Mouse (Mus musculus) testis, adult 2 months (tissue): Measurements from ENCODE around the gene Tacc2. TPM values are rescaled to one million over a fixed set of nuclear protein-coding genes. Genes with fewer than 3 reads are reported as not detected.
A peak's percentile ranks its signal among the peaks of the same experiment; 100 is the strongest.

Experiments
- H3K27ac ChIP-seq: fragments of 200-500 bp; 2 replicates; pipeline ENCODE4 v1.5.1; 2012; ENCODE audit warnings: low read depth, low read length; ENCODE audit not compliant: control insufficient read depth, insufficient read depth
- H3K27me3 ChIP-seq: fragments of 200-500 bp; 2 replicates; pipeline ENCODE4 v1.6.1; 2012; ENCODE audit warnings: mild to moderate bottlenecking, low read length, moderate library complexity; ENCODE audit not compliant: control insufficient read depth, insufficient read depth
- H3K36me3 ChIP-seq: fragments of 200-500 bp; 2 replicates; pipeline ENCODE4 v1.6.1; 2012; ENCODE audit warnings: mild to moderate bottlenecking, low read length; ENCODE audit not compliant: control insufficient read depth, insufficient read depth
- H3K4me1 ChIP-seq: fragments of 200-500 bp; 2 replicates; pipeline ENCODE4 v1.6.1; 2012; ENCODE audit warnings: low read length; ENCODE audit not compliant: control insufficient read depth, insufficient read depth
- H3K4me3 ChIP-seq: fragments of 200-500 bp; 2 replicates; pipeline ENCODE4 v1.5.1; 2012; ENCODE audit warnings: low read depth, mild to moderate bottlenecking, low read length, moderate library complexity, mixed read lengths; ENCODE audit not compliant: control insufficient read depth
- CTCF ChIP-seq: fragments of 200-500 bp; IDR thresholded peaks from 2 replicates; pipeline ENCODE4 v1.5.1; 2012; ENCODE audit warnings: low read depth, mild to moderate bottlenecking, inconsistent platforms, low read length, moderate library complexity; ENCODE audit not compliant: control insufficient read depth, insufficient read depth, insufficient replicate concordance
- POLR2A ChIP-seq: fragments of 200-500 bp; IDR thresholded peaks from 2 replicates; pipeline ENCODE4 v1.6.1; 2012; ENCODE audit warnings: low read depth, mild to moderate bottlenecking, inconsistent platforms, low read length, moderate library complexity; ENCODE audit not compliant: control insufficient read depth
- polyA plus RNA-seq: library from polyadenylated mRNA; depleted of rRNA; stranded (reverse); fragments of >200 nt; gene quantifications from 2 replicates; pipeline ENCODE4 v1.2.3, GENCODE M21; 2012

The Tacc2 gene
- polyA plus RNA-seq, 1 experiment: 6.5 TPM

- TF ChIP-seq POLR2A: no peak
- no peak for TF ChIP-seq CTCF
- no peaks in the 10 kb centered on the region for H3K27me3 ChIP-seq
- no peaks in the 10 kb centered on the region for H3K4me1 ChIP-seq
- H3K27ac ChIP-seq: no peak overlapping the region
- no peak overlapping the region for H3K4me3 ChIP-seq
- H3K36me3 ChIP-seq: no peaks in the 10 kb centered on the region; the same call in 1 of the 2 replicates
Observed at GRCm38 (mm10) chr7:130789456-130789855, 212.2 kb downstream of the Tacc2 start.

- no peak for TF ChIP-seq CTCF
- TF ChIP-seq POLR2A: no peak
- no peak overlapping the region for H3K27ac ChIP-seq
- H3K4me1 ChIP-seq: no peaks in the 10 kb centered on the region
- H3K36me3 ChIP-seq: no peaks in the 10 kb centered on the region; the same call in 1 of the 2 replicates
- H3K4me3 ChIP-seq: no peak overlapping the region
- H3K27me3 ChIP-seq: no peaks in the 10 kb centered on the region
Observed at GRCm38 (mm10) chr7:130793671-130794070, 216.4 kb downstream of the Tacc2 start.

- TF ChIP-seq CTCF: peak; percentile 17; the same call in 1 of the 2 replicates
- no peak for TF ChIP-seq POLR2A
- Histone ChIP-seq H3K36me3 (no peaks in the 10 kb centered on the region; the same call in 1 of the 2 replicates), H3K4me3 (no peak overlapping the region), H3K27me3 (no peaks in the 10 kb centered on the region), H3K27ac (no peak overlapping the region), H3K4me1 (no peaks in the 10 kb centered on the region)
Observed at GRCm38 (mm10) chr7:130796786-130797185, 219.5 kb downstream of the Tacc2 start.

GRCm38 (mm10) chr7:130797524-130797923, 220.3 kb downstream of the Tacc2 start:
- Histone ChIP-seq H3K36me3 (no peaks in the 10 kb centered on the region; the same call in 1 of the 2 replicates), H3K27me3 (no peaks in the 10 kb centered on the region), H3K4me3 (no peak overlapping the region), H3K4me1 (no peaks in the 10 kb centered on the region), H3K27ac (no peak overlapping the region)
- TF ChIP-seq POLR2A: no peak
- TF ChIP-seq CTCF: no peak

- H3K4me3 ChIP-seq: no peak overlapping the region
- H3K36me3 ChIP-seq: no peaks in the 10 kb centered on the region
- H3K27me3 ChIP-seq: no peaks in the 10 kb centered on the region
- H3K27ac ChIP-seq: no peak overlapping the region
- no peaks in the 10 kb centered on the region for H3K4me1 ChIP-seq
- TF ChIP-seq CTCF (no peak), POLR2A (no peak)
Observed at GRCm38 (mm10) chr7:130799418-130799817, 222.2 kb downstream of the Tacc2 start.

- H3K27me3 ChIP-seq: no peaks in the 10 kb centered on the region
- no peaks in the 10 kb centered on the region for H3K36me3 ChIP-seq
- no peak overlapping the region for H3K27ac ChIP-seq
- TF ChIP-seq CTCF (no peak), POLR2A (no peak)
- no peaks in the 10 kb centered on the region for H3K4me1 ChIP-seq
- no peak overlapping the region for H3K4me3 ChIP-seq
Observed at GRCm38 (mm10) chr7:130800681-130801080, 223.4 kb downstream of the Tacc2 start.

- Histone ChIP-seq H3K36me3 (no peaks in the 10 kb centered on the region), H3K27ac (no peak overlapping the region), H3K27me3 (no peaks in the 10 kb centered on the region), H3K4me3 (no peak overlapping the region), H3K4me1 (no peaks in the 10 kb centered on the region)
- TF ChIP-seq CTCF: no peak
- TF ChIP-seq POLR2A: no peak
Observed at GRCm38 (mm10) chr7:130801811-130802210, 224.6 kb downstream of the Tacc2 start.

GRCm38 (mm10) chr7:130803251-130803825, 226.1 kb downstream of the Tacc2 start:
- Histone ChIP-seq H3K4me3 (no peak overlapping the region), H3K27me3 (no peaks in the 10 kb centered on the region), H3K36me3 (no peaks in the 10 kb centered on the region), H3K4me1 (no peaks in the 10 kb centered on the region), H3K27ac (no peak overlapping the region)
- TF ChIP-seq CTCF (no peak), POLR2A (no peak)
